19 mouse cellular contexts compared by ENCODE assay signal in genomic region chr17:31271136-31271851, GRCm38 (mm10). TPM values are rescaled to one million over a fixed set of nuclear protein-coding genes. Genes with fewer than 3 reads are reported as not detected.
DNase-seq lines count a peak whose midpoint lies in the region; ATAC-seq and TF ChIP-seq lines count a peak whose summit lies in the region.
"Had no signal": no experiment of that assay in that cellular context is flagged by ENCODE, and none has a peak within 500 bp of the region (broad histone marks: within the 10 kb centered on the region; RNA-seq: fewer than 3 reads in every experiment).

No protein-coding gene starts in this region.

- no peaks in the 10 kb centered on the region for H3K9me3 ChIP-seq in intestine, postnatal 0 days (ENCODE audit: control insufficient read depth)
- no peaks in the 10 kb centered on the region for H3K9me3 ChIP-seq in intestine, embryonic 15.5 days
- H3K9me3 ChIP-seq: heart, embryonic 15.5 days; hindbrain, embryonic 15.5 days; limb, embryonic 12.5 days had no signal

- no peak overlapping the region for H3K9ac ChIP-seq in intestine, postnatal 0 days (ENCODE audit: low read depth, low read length)
- H3K9ac ChIP-seq in intestine, embryonic 15.5 days = no peak overlapping the region
- H3K9ac ChIP-seq: heart, embryonic 15.5 days; hindbrain, embryonic 15.5 days; limb, embryonic 12.5 days; midbrain, embryonic 12.5 days had no signal

- H3K4me2 ChIP-seq in intestine, postnatal 0 days (replicated peaks; ENCODE audit: low read depth) = no peak overlapping the region
- H3K4me2 ChIP-seq in intestine, embryonic 15.5 days (replicated peaks) = no peak overlapping the region
- H3K4me2 ChIP-seq: heart, embryonic 15.5 days; hindbrain, embryonic 15.5 days; limb, embryonic 12.5 days; midbrain, embryonic 12.5 days had no signal

- no peak overlapping the region for H3K4me3 ChIP-seq in intestine, postnatal 0 days (ENCODE audit: low read depth, low read length)
- no peak overlapping the region for H3K4me3 ChIP-seq in intestine, embryonic 15.5 days (replicated peaks)
- H3K4me3 ChIP-seq: heart, embryonic 15.5 days; hindbrain, embryonic 15.5 days; limb, embryonic 12.5 days; midbrain, embryonic 12.5 days had no signal

- no peak overlapping the region for H3K27ac ChIP-seq in intestine, postnatal 0 days (ENCODE audit: low read depth, low read length)
- no peak overlapping the region for H3K27ac ChIP-seq in intestine, embryonic 15.5 days
- H3K27ac ChIP-seq: heart, embryonic 15.5 days; hindbrain, embryonic 15.5 days; limb, embryonic 12.5 days; macrophage; midbrain, embryonic 12.5 days had no signal

- no peaks in the 10 kb centered on the region for H3K27me3 ChIP-seq in intestine, postnatal 0 days (replicated peaks; ENCODE audit: control insufficient read depth, insufficient read depth, low read length)
- no peaks in the 10 kb centered on the region for H3K27me3 ChIP-seq in intestine, embryonic 15.5 days (replicated peaks)
- H3K27me3 ChIP-seq: heart, embryonic 15.5 days had no signal

- no peaks in the 10 kb centered on the region for H3K36me3 ChIP-seq in intestine, postnatal 0 days (ENCODE audit: control insufficient read depth, insufficient read depth)
- no peaks in the 10 kb centered on the region for H3K36me3 ChIP-seq in intestine, embryonic 15.5 days
- H3K36me3 ChIP-seq: heart, embryonic 15.5 days; hindbrain, embryonic 15.5 days; limb, embryonic 12.5 days; midbrain, embryonic 12.5 days had no signal

- ATAC-seq in intestine, postnatal 0 days = no peak
- no peak for ATAC-seq in intestine, embryonic 15.5 days
- ATAC-seq: activated CD4-positive, CD25-positive, alpha-beta regulatory T cell, adult 4 months had no signal

- peak; percentile 57 to 60 for DNase-seq in cerebellum, postnatal 10 days
- DNase-seq in cerebellum, adult 11 months = no peak
- peak; percentile 68 for DNase-seq in ovary, adult 18-20 months (ENCODE audit: low spot score)
- no peak for DNase-seq in ovary, postnatal 14 days (ENCODE audit: low spot score)
- peak; percentile 89 for DNase-seq in testis, postnatal 14 days (ENCODE audit: low spot score)
- DNase-seq in MN1 (ENCODE audit: low spot score) = no peak
- DNase-seq: cerebellum, postnatal 25 days; gastrocnemius, postnatal 25 days; kidney, adult 9 months; right cerebral cortex, postnatal 14 days; thymus, adult 18-20 months had no signal

- TF ChIP-seq CTCF in intestine, postnatal 0 days (IDR thresholded peaks at IDR 0.05; ENCODE audit: low read depth) = peak; percentile 20; the same call in 1 of the 2 replicates

- WGBS in intestine, postnatal 0 days = 50% methylated on average over 6 of the region's 7 CpGs
- 50% methylated on average over 7 of the region's 7 CpGs for WGBS in intestine, embryonic 15.5 days

- no peaks in the 10 kb centered on the region; the same call in 1 of the 2 replicates for H3K4me1 ChIP-seq in intestine, postnatal 0 days (replicated peaks; ENCODE audit: control insufficient read depth, insufficient read depth, low read length)
- H3K4me1 ChIP-seq in intestine, embryonic 15.5 days (replicated peaks) = no peaks in the 10 kb centered on the region
- H3K4me1 ChIP-seq: midbrain, embryonic 12.5 days had no signal

RNA-seq across cellular contexts. Expression of gene Rsph1, which starts 5.9 kb away (rescaled TPM):
- polyA plus RNA-seq in intestine, postnatal 0 days (2015; fragmentation: Nextera tagmentation; extraction: Ambion mirVana) = 0.54 and 0.66 TPM in 2 replicates
- polyA plus RNA-seq in intestine, embryonic 15.5 days (2015; fragmentation: Nextera tagmentation; extraction: Ambion mirVana) = 1.1 and 1.3 TPM in 2 replicates

RNA-seq across cellular contexts. Expression of gene Slc37a1, which starts 15.3 kb away (rescaled TPM):
- 16.5 and 17.1 TPM in 2 replicates for polyA plus RNA-seq in intestine, postnatal 0 days (2015; fragmentation: Nextera tagmentation; extraction: Ambion mirVana)
- polyA plus RNA-seq in intestine, embryonic 15.5 days (2015; fragmentation: Nextera tagmentation; extraction: Ambion mirVana) = 18.4 and 22.7 TPM in 2 replicates

Comparison
In these comparisons a context has a peak if more than half of its experiments do, and no peak if none do; other contexts are left out.
1. DNase-seq: peak in cerebellum, postnatal 10 days (2 of 2), ovary, adult 18-20 months (single experiment) and testis, postnatal 14 days (single experiment); none in cerebellum, adult 11 months (single experiment), ovary, postnatal 14 days (single experiment) and MN1 (single experiment).